Mouse (Mus musculus): Measurements from ENCODE around the gene Rnasel.

- no peak for TF ChIP-seq POLR2A (IDR thresholded peaks at IDR 0.05; ENCODE audit: control insufficient read depth, low read depth, low read length)
- no peak for TF ChIP-seq CTCF (IDR thresholded peaks at IDR 0.05; ENCODE audit: control insufficient read depth, insufficient read depth, insufficient replicate concordance, low read depth, low read length)
Measured at GRCm38 (mm10) chr1:153729806-153730205, 19.4 kb upstream of the Rnasel start.

Data from testis, adult 2 months (tissue).